Mouse (Mus musculus): Measurements from ENCODE around the gene Cep152. TPM values are rescaled to one million over a fixed set of nuclear protein-coding genes. Genes with fewer than 3 reads are reported as not detected.

Cep152 gene
- polyA plus RNA-seq, 1 experiment from 2014 or later, result 6.3 TPM

DNA sequence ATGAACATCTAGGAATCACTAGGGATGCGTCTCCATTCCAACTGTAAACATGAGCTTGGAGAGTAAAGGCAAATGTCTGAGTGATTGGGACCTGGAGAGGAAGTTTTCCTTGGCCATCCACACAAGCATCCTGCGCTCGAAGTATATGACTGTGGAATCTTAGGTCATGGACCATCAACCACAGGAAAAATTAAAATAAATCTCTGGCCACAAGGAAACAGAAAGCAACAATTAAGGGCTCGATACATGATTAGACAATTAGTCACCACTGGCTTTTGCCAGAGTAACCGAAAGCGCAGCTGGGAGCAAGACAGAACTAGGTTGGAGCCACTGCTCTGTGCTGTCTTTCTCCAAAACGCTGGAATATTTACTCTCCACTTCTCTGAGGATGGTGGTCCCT, 84.3 kb downstream of the Cep152 start:
- Histone ChIP-seq H3K27me3 (replicated peaks; ENCODE audit: control insufficient read depth, insufficient read depth, low read length) (no peaks in the 10 kb centered on the region), H3K4me2 (ENCODE audit: low read length) (no peak overlapping the region), H3K4me3 (ENCODE audit: low read depth, low read length) (no peak overlapping the region), H3K4me1 (replicated peaks; ENCODE audit: control insufficient read depth, insufficient read depth, low read length) (no peaks in the 10 kb centered on the region), H3K36me3 (ENCODE audit: control insufficient read depth, insufficient read depth, low read length) (no peaks in the 10 kb centered on the region), H3K9ac (ENCODE audit: low read length) (no peak overlapping the region), H3K27ac (ENCODE audit: low read depth) (no peak overlapping the region), H3K9me3 (ENCODE audit: control insufficient read depth, low read length) (no peaks in the 10 kb centered on the region)
- no peak for ATAC-seq (replicated peaks; ENCODE audit: low FRiP score, low TSS enrichment, low read depth)
- DNase-seq (ENCODE audit: low spot score), result no peak
- 76% methylated on average over 7 of the region's 7 CpGs for WGBS

DNA sequence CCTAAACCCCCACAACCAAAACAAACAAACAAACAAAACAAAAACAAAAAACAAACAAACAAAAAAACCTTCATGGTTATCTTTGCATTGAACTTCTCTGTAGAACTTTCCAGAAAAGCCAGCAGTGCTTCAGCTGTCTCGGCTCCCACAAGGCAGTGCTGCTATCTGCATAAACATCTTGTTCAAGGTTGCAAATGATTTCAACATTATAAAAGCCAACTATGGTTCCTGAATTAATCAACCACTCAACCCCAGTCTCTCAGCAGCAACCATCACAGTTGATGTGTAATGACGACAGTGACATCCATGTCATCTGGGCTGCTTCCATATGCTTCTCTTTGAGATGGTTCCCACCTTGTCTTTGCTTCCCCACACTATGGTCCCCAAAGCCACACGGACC, 85.3 kb downstream of the Cep152 start:
- no peak overlapping the region for H3K4me3 ChIP-seq (ENCODE audit: low read depth, low read length)
- 84% methylated on average over 3 of the region's 3 CpGs for WGBS
- H3K36me3 ChIP-seq (ENCODE audit: control insufficient read depth, insufficient read depth, low read length), result no peaks in the 10 kb centered on the region
- H3K27ac ChIP-seq (ENCODE audit: low read depth), result no peak overlapping the region
- H3K9me3 ChIP-seq (ENCODE audit: control insufficient read depth, low read length), result no peaks in the 10 kb centered on the region
- no peak overlapping the region for H3K9ac ChIP-seq (ENCODE audit: low read length)
- H3K4me1 ChIP-seq (replicated peaks; ENCODE audit: control insufficient read depth, insufficient read depth, low read length), result no peaks in the 10 kb centered on the region
- DNase-seq (ENCODE audit: low spot score) (no peak), ATAC-seq (replicated peaks; ENCODE audit: low FRiP score, low TSS enrichment, low read depth) (no peak)
- H3K27me3 ChIP-seq (replicated peaks; ENCODE audit: control insufficient read depth, insufficient read depth, low read length), result no peaks in the 10 kb centered on the region
- no peak overlapping the region for H3K4me2 ChIP-seq (ENCODE audit: low read length)

DNA sequence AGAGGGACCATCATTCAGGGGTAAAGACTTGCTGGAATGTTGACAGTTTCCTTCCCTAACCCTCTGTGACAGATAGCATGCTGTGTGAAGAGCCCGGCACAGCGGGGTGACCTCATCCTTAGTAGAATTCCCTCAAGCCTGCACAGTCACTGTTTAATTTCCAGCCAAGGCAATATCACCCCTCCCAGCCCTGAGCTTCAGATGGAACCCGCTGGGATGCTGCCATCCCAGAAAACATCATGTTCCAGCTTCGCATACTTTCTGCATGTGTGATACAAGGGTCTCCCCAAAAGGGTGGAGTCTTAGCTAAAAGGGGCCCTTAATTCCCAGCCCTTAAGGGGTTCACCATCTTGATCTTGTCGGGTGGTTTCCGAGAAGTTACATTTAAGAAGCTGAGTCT, 94.2 kb downstream of the Cep152 start:
- DNase-seq (ENCODE audit: low spot score), result no peak
- Histone ChIP-seq H3K27ac (ENCODE audit: low read depth) (no peak overlapping the region), H3K4me1 (replicated peaks; ENCODE audit: control insufficient read depth, insufficient read depth, low read length) (no peaks in the 10 kb centered on the region), H3K4me3 (ENCODE audit: low read depth, low read length) (no peak overlapping the region), H3K9me3 (ENCODE audit: control insufficient read depth, low read length) (no peaks in the 10 kb centered on the region), H3K36me3 (ENCODE audit: control insufficient read depth, insufficient read depth, low read length) (no peaks in the 10 kb centered on the region), H3K4me2 (ENCODE audit: low read length) (no peak overlapping the region), H3K9ac (ENCODE audit: low read length) (no peak overlapping the region), H3K27me3 (replicated peaks; ENCODE audit: control insufficient read depth, insufficient read depth, low read length) (no peaks in the 10 kb centered on the region)
- 50% methylated on average over 6 of the region's 6 CpGs for WGBS
- ATAC-seq (replicated peaks; ENCODE audit: low FRiP score, low TSS enrichment, low read depth), result peak; percentile 66; the same call in 1 of the 2 replicates

DNA sequence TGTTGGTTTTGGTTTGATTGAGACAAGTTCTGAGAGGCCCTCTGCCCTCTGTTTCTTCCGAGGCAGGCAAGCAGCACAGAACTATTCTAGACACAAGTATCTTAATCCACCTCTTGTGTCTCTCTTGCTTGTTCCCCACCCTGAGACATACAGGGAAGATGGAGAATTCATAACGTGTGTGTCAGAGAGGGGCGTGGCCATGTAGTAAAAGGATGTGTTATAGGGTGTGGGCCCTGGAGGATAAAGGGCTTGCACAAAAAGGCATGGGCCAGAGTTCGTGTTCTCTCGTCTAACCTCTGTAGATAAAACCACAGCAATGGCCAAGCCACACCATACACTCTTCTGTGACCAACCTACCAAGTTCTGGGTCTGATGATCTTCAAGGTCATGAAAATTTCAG, 98.3 kb downstream of the Cep152 start:
- no peaks in the 10 kb centered on the region for H3K9me3 ChIP-seq (ENCODE audit: control insufficient read depth, low read length)
- no peak overlapping the region for H3K4me2 ChIP-seq (ENCODE audit: low read length)
- 76% methylated on average over 5 of the region's 5 CpGs for WGBS
- ATAC-seq (replicated peaks; ENCODE audit: low FRiP score, low TSS enrichment, low read depth), result no peak
- no peaks in the 10 kb centered on the region for H3K4me1 ChIP-seq (replicated peaks; ENCODE audit: control insufficient read depth, insufficient read depth, low read length)
- no peak overlapping the region for H3K27ac ChIP-seq (ENCODE audit: low read depth)
- DNase-seq (ENCODE audit: low spot score), result no peak
- H3K27me3 ChIP-seq (replicated peaks; ENCODE audit: control insufficient read depth, insufficient read depth, low read length), result no peaks in the 10 kb centered on the region
- no peak overlapping the region for H3K4me3 ChIP-seq (ENCODE audit: low read depth, low read length)
- no peak overlapping the region for H3K9ac ChIP-seq (ENCODE audit: low read length)
- H3K36me3 ChIP-seq (ENCODE audit: control insufficient read depth, insufficient read depth, low read length), result no peaks in the 10 kb centered on the region

DNA sequence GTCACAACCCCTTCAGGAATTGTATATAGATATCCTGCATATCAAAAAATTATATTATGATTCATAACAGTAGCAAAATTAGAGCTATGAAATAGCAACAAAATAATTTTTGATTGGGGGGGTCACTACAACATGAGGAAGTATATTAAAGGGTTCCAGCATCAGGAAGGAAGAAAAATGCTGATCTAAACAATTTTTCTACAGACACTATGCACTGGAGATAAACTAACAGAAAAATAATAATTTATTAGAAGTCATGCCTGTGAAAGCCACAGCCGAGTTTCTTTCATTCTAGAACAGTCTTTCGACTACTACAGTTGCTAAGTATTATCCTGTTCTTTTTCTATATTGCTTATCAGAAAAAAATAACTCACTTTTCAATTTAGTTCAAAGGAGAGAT, 99.4 kb downstream of the Cep152 start:
- no peak overlapping the region for H3K4me3 ChIP-seq (ENCODE audit: low read depth, low read length)
- WGBS, result 80% methylated on average over 2 of the region's 2 CpGs
- ATAC-seq (replicated peaks; ENCODE audit: low FRiP score, low TSS enrichment, low read depth), result no peak

DNA sequence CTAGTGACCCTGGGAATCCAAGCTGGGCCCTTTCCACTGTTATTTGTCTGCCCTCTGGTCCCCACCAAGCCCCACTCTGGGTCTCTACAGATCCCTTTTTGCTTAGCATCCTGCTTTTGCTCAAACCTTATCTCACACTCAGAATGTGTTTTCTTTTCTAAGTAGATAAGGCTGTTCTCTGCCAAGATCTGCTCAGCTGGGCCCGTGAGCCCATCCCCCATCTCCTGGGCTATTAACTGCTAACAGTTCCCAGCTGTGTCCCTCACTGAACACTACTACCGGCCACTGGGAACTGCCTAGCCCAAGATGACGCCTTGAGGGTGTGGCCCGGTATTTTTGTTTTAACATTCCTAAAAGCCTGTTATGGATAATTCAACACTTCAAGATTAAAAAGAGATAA, 108.3 kb downstream of the Cep152 start:
- no peak overlapping the region for H3K4me2 ChIP-seq (ENCODE audit: low read length)
- no peaks in the 10 kb centered on the region for H3K27me3 ChIP-seq (replicated peaks; ENCODE audit: control insufficient read depth, insufficient read depth, low read length)
- whole genome bisulfite sequencing, result 11% methylated on average over 4 of the region's 4 CpGs
- no peak overlapping the region for H3K9ac ChIP-seq (ENCODE audit: low read length)
- no peak overlapping the region for H3K4me3 ChIP-seq (ENCODE audit: low read depth, low read length)
- H3K36me3 ChIP-seq (ENCODE audit: control insufficient read depth, insufficient read depth, low read length), result no peaks in the 10 kb centered on the region
- DNase-seq (ENCODE audit: low spot score), result no peak
- H3K27ac ChIP-seq (ENCODE audit: low read depth), result no peak overlapping the region; the same call in 1 of the 2 replicates
- no peaks in the 10 kb centered on the region; the same call in 1 of the 2 replicates for H3K4me1 ChIP-seq (replicated peaks; ENCODE audit: control insufficient read depth, insufficient read depth, low read length)
- ATAC-seq (replicated peaks; ENCODE audit: low FRiP score, low TSS enrichment, low read depth), result no peak
- H3K9me3 ChIP-seq (ENCODE audit: control insufficient read depth, low read length), result no peaks in the 10 kb centered on the region

More for the DNA sequence above, 99.4 kb downstream of the Cep152 start:
- Histone ChIP-seq H3K27ac (ENCODE audit: low read depth) (no peak overlapping the region), H3K36me3 (ENCODE audit: control insufficient read depth, insufficient read depth, low read length) (no peaks in the 10 kb centered on the region), H3K9ac (ENCODE audit: low read length) (no peak overlapping the region), H3K27me3 (replicated peaks; ENCODE audit: control insufficient read depth, insufficient read depth, low read length) (no peaks in the 10 kb centered on the region), H3K4me2 (ENCODE audit: low read length) (no peak overlapping the region), H3K4me1 (replicated peaks; ENCODE audit: control insufficient read depth, insufficient read depth, low read length) (no peaks in the 10 kb centered on the region), H3K9me3 (ENCODE audit: control insufficient read depth, low read length) (no peaks in the 10 kb centered on the region)
- no peak for DNase-seq (ENCODE audit: low spot score)

DNA sequence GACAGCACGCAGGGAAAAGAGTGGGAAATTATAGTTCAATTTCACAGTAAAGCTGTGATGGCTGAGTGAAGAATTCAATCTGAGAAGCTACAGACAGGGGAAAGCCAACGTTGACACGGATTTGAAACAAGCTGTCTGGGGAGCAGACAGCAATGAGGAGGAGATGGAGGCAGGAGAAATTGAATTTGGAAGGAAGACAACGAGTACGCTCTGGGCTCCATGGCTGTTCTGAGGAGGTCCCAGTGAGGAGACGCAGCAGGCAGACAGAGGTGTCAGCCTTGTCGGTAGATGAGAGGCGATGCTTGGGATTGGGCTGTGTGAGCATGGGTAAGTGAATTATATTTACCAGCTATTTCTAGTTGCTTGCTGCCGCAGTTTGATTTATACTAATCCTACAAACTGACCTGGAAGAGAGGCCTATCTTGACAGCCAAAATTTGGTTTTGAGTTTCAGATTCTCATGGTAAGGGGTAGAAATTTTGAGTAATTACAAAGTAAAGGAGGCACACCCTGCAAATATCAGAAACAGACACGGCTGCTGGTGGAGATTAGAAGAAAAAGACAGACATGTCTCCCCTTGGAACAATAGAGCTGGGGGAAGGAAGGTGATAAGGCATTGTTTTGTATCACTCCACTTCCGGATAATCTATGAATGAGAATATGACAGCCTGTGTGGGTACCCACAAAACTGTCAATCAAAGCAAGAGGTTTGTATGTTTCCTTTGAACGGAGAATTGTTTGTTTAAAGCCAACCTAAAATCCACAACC, 109.4 kb downstream of the Cep152 start:
- Histone ChIP-seq H3K9ac (ENCODE audit: low read length) (no peak overlapping the region), H3K27ac (ENCODE audit: low read depth) (no peak overlapping the region), H3K36me3 (ENCODE audit: control insufficient read depth, insufficient read depth, low read length) (no peaks in the 10 kb centered on the region), H3K4me2 (ENCODE audit: low read length) (no peak overlapping the region), H3K4me1 (replicated peaks; ENCODE audit: control insufficient read depth, insufficient read depth, low read length) (no peaks in the 10 kb centered on the region; the same call in 1 of the 2 replicates), H3K4me3 (ENCODE audit: low read depth, low read length) (no peak overlapping the region), H3K27me3 (replicated peaks; ENCODE audit: control insufficient read depth, insufficient read depth, low read length) (no peaks in the 10 kb centered on the region), H3K9me3 (ENCODE audit: control insufficient read depth, low read length) (no peaks in the 10 kb centered on the region)
- ATAC-seq (replicated peaks; ENCODE audit: low FRiP score, low TSS enrichment, low read depth) (no peak), DNase-seq (ENCODE audit: low spot score) (no peak)
- WGBS, result 66% methylated on average over 12 of the region's 12 CpGs

DNA sequence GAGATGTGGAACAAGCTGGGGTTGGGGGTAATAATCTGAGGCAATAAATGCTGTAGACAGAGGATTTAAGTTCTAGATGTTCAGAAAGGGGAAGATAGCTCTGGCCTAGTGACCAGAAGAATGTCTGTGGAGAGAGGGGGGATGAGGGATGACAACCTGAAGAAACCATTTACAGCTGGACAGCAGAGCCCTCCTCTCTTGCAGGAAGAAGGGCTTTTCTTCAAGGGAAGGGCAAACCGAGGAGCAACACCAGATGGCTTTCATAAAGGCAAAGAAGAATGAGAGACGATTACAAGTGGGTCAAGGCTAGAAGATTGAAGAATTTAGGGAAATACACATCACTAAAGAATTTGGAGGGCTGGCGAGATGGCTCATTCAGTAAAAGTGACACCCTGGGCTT, 110.5 kb downstream of the Cep152 start:
- H3K9ac ChIP-seq (ENCODE audit: low read length), result no peak overlapping the region
- no peaks in the 10 kb centered on the region for H3K9me3 ChIP-seq (ENCODE audit: control insufficient read depth, low read length)
- DNase-seq (ENCODE audit: low spot score), result no peak
- no peak overlapping the region for H3K4me3 ChIP-seq (ENCODE audit: low read depth, low read length)
- ATAC-seq (replicated peaks; ENCODE audit: low FRiP score, low TSS enrichment, low read depth), result no peak
- no peaks in the 10 kb centered on the region; the same call in 1 of the 2 replicates for H3K4me1 ChIP-seq (replicated peaks; ENCODE audit: control insufficient read depth, insufficient read depth, low read length)
- H3K27me3 ChIP-seq (replicated peaks; ENCODE audit: control insufficient read depth, insufficient read depth, low read length), result no peaks in the 10 kb centered on the region
- no peak overlapping the region for H3K4me2 ChIP-seq (ENCODE audit: low read length)
- WGBS, result 44% methylated on average over 3 of the region's 3 CpGs
- no peaks in the 10 kb centered on the region for H3K36me3 ChIP-seq (ENCODE audit: control insufficient read depth, insufficient read depth, low read length)
- H3K27ac ChIP-seq (ENCODE audit: low read depth), result no peak overlapping the region

Measured in intestine, embryonic 14.5 days (tissue).